ENCODE assay signal across 8 mouse cellular contexts in the genomic region with DNA sequence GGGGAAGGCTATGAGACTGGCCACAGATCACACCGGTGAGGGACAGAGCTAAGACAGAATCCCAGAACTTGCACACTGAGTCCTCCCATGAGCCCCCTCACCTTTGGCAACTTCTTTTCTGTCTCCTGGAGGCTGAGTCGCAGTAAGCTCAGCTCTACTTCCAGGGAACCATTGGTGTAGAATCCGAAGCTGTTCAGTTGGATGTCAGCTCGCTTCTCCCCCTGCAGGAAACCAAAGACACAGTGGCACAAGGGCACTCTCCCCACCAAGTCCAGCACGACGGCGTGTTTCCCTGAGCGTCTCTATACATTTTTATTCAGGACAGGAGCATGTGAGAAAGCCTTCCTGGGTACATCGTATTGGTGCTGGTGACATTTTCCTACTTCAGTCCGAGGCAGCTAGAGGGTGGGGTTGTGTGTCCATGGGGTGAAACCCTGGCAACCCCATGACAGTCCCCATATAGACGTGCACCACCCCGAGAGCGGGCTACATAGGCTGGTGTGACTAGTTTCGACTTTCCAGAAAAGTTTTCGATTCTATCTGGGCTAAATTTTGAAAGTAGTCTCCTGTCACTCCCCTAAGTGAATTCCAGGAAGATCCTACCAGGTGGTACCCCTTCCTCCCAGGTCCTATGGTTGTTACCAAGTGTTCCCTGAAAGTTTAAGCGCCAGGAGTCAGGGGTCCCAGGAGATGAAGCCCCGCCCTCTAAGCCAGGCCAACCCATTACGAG. TPM values are rescaled to one million over a fixed set of nuclear protein-coding genes. Genes with fewer than 3 reads are reported as not detected.
DNase-seq lines count a peak whose midpoint lies in the region; ATAC-seq and TF ChIP-seq lines count a peak whose summit lies in the region.

No protein-coding gene starts in this region.

- TF ChIP-seq CTCF in gastrocnemius, adult 2 months (IDR thresholded peaks at IDR 0.05) = no peak
- TF ChIP-seq CTCF in testis, adult 2 months (IDR thresholded peaks at IDR 0.05; ENCODE audit: control insufficient read depth, insufficient read depth, insufficient replicate concordance, low read depth, low read length) = peak; percentile 20; the same call in 1 of the 2 replicates
- TF ChIP-seq CTCF in hindbrain, postnatal 0 days (IDR thresholded peaks at IDR 0.05; ENCODE audit: low read depth) = peak; percentile 53

- peak overlapping the region; percentile 81 for H3K9ac ChIP-seq in hindbrain, postnatal 0 days (replicated peaks; ENCODE audit: low read length)
- H3K9ac ChIP-seq in midbrain, embryonic 15.5 days = peak overlapping the region; percentile 63

- ATAC-seq in hindbrain, postnatal 0 days = no peak
- ATAC-seq in midbrain, embryonic 15.5 days (replicated peaks) = peak; percentile 3

- peak overlapping the region; percentile 84 for H3K4me3 ChIP-seq in gastrocnemius, adult 2 months
- H3K4me3 ChIP-seq in testis, adult 2 months (ENCODE audit: control insufficient read depth, low read depth, low read length) = peak overlapping the region; percentile 98
- peak overlapping the region; percentile 76 for H3K4me3 ChIP-seq in hindbrain, postnatal 0 days (ENCODE audit: low read length)
- peak overlapping the region; percentile 63 for H3K4me3 ChIP-seq in midbrain, embryonic 15.5 days

- H3K4me1 ChIP-seq in testis, adult 2 months (ENCODE audit: control insufficient read depth, insufficient read depth, low read length) = peaks cover 32% of the 10 kb centered on the region
- H3K4me1 ChIP-seq in hindbrain, postnatal 0 days (ENCODE audit: insufficient read depth, low read length) = peaks cover 16% of the 10 kb centered on the region
- H3K4me1 ChIP-seq in midbrain, embryonic 15.5 days = peaks cover 33% of the 10 kb centered on the region

- H3K4me2 ChIP-seq in hindbrain, postnatal 0 days (ENCODE audit: low read depth, low read length) = peak overlapping the region; percentile 68
- peak overlapping the region; percentile 71 for H3K4me2 ChIP-seq in midbrain, embryonic 15.5 days

- no peak for TF ChIP-seq POLR2A in testis, adult 2 months (IDR thresholded peaks at IDR 0.05; ENCODE audit: control insufficient read depth, low read depth, low read length)

- WGBS in hindbrain, postnatal 0 days = 4% methylated on average over 18 of the region's 18 CpGs
- 3% methylated on average over 18 of the region's 18 CpGs for WGBS in midbrain, embryonic 15.5 days

- peak; percentile 19 for DNase-seq in gastrocnemius, adult 2 months
- no peak for DNase-seq in gastrocnemius, adult 8-10 months (ENCODE audit: low spot score in 2 of 2)
- no peak for DNase-seq in testis, postnatal 14 days (ENCODE audit: low spot score)
- peak; percentile 26 for DNase-seq in hindbrain, postnatal 0 days (ENCODE audit: low spot score)
- DNase-seq in right cerebral cortex, postnatal 25 days = no peak
- DNase-seq in adrenal gland, postnatal 14 days = no peak

- intact Hi-C loops in gastrocnemius, adult 2 months (cut with DNase I) = loop anchor here (10.0 kb wide), 1 partner anchor 252 kb away; the partner anchor contains the start of genes Alkbh7 and Clpp

- H3K27me3 ChIP-seq in testis, adult 2 months (ENCODE audit: control insufficient read depth, insufficient read depth, low read length) = no peaks in the 10 kb centered on the region
- no peaks in the 10 kb centered on the region for H3K27me3 ChIP-seq in hindbrain, postnatal 0 days (ENCODE audit: insufficient read depth, low read length)
- H3K27me3 ChIP-seq in midbrain, embryonic 15.5 days (replicated peaks) = 0 out of 2 replicates have a peak, but pooled peaks cover 4% of the 10 kb centered on the region

- H3K9me3 ChIP-seq in hindbrain, postnatal 0 days (ENCODE audit: low read length) = no peaks in the 10 kb centered on the region
- no peaks in the 10 kb centered on the region for H3K9me3 ChIP-seq in midbrain, embryonic 15.5 days

- H3K36me3 ChIP-seq in testis, adult 2 months (ENCODE audit: control insufficient read depth, insufficient read depth, low read length) = peaks cover 1% of the 10 kb centered on the region
- H3K36me3 ChIP-seq in hindbrain, postnatal 0 days (ENCODE audit: insufficient read depth, low read length) = 0 out of 2 replicates have a peak, but pooled peaks cover 1% of the 10 kb centered on the region
- H3K36me3 ChIP-seq in midbrain, embryonic 15.5 days (replicated peaks) = 0 out of 2 replicates have a peak, but pooled peaks cover 6% of the 10 kb centered on the region

- peak overlapping the region; percentile 92 for H3K27ac ChIP-seq in gastrocnemius, adult 2 months
- peak overlapping the region; percentile 96 for H3K27ac ChIP-seq in testis, adult 2 months (ENCODE audit: control insufficient read depth, insufficient read depth, low read depth, low read length)
- peak overlapping the region; percentile 99 for H3K27ac ChIP-seq in hindbrain, postnatal 0 days
- peak overlapping the region; percentile 97 for H3K27ac ChIP-seq in midbrain, embryonic 15.5 days

RNA-seq across cellular contexts. Expression of gene Gpr108, which starts 1.4 kb away (rescaled TPM):
- 10 to 100 TPM; 24.0 to 24.4 TPM for total RNA-seq in gastrocnemius, adult 2 months (2021)
- 10 to 100 TPM; 24.3 to 28.1 (median 26.3) TPM for total RNA-seq in gastrocnemius, adult 8-10 months (2022)
- polyA plus RNA-seq in testis, adult 2 months (2012; rRNA removed) = 34.1 and 37.3 TPM in 2 replicates
- total RNA-seq in hindbrain, postnatal 0 days (2014; rRNA removed) = 19.6 and 21.3 TPM in 2 replicates
- polyA plus RNA-seq in hindbrain, postnatal 0 days (2015; fragmentation: Nextera tagmentation; extraction: Ambion mirVana) = 23.6 and 24.1 TPM in 2 replicates
- 22.7 and 23.1 TPM in 2 replicates for polyA plus RNA-seq in midbrain, embryonic 15.5 days (2015; fragmentation: Nextera tagmentation; extraction: Ambion mirVana)
- 54.2 and 56.4 TPM in 2 replicates for total RNA-seq in adrenal gland, postnatal 14 days (2021)

RNA-seq across cellular contexts. Expression of gene Trip10, which starts 2.4 kb away (rescaled TPM):
- 100 to 1,000 TPM; 170 to 176 TPM for total RNA-seq in gastrocnemius, adult 2 months (2021)
- total RNA-seq in gastrocnemius, adult 8-10 months (2022) = 100 to 1,000 TPM; 169 to 191 (median 176) TPM
- polyA plus RNA-seq in testis, adult 2 months (2012; rRNA removed) = 4.5 and 5.6 TPM in 2 replicates
- 8.5 TPM in 2 replicates for total RNA-seq in hindbrain, postnatal 0 days (2014; rRNA removed)
- polyA plus RNA-seq in hindbrain, postnatal 0 days (2015; fragmentation: Nextera tagmentation; extraction: Ambion mirVana) = 7.6 and 7.8 TPM in 2 replicates
- polyA plus RNA-seq in midbrain, embryonic 15.5 days (2015; fragmentation: Nextera tagmentation; extraction: Ambion mirVana) = 9.6 and 10.5 TPM in 2 replicates
- total RNA-seq in adrenal gland, postnatal 14 days (2021) = 38.5 and 45.1 TPM in 2 replicates

RNA-seq across cellular contexts. Expression of gene C3, which starts 18.9 kb away (rescaled TPM):
- 10 to 100 TPM; 10.3 to 24.5 TPM for total RNA-seq in gastrocnemius, adult 2 months (2021)
- 10 to 100 TPM in 3 of 4 experiments, 1 to 10 TPM in 1; 8.4 to 33.5 (median 14.9) TPM for total RNA-seq in gastrocnemius, adult 8-10 months (2022)
- polyA plus RNA-seq in testis, adult 2 months (2012; rRNA removed) = 6.3 and 12.4 TPM in 2 replicates
- 0.78 and 0.86 TPM in 2 replicates for total RNA-seq in hindbrain, postnatal 0 days (2014; rRNA removed)
- 1.8 and 2.5 TPM in 2 replicates for polyA plus RNA-seq in hindbrain, postnatal 0 days (2015; fragmentation: Nextera tagmentation; extraction: Ambion mirVana)
- polyA plus RNA-seq in midbrain, embryonic 15.5 days (2015; fragmentation: Nextera tagmentation; extraction: Ambion mirVana) = 2.2 TPM in 2 replicates
- total RNA-seq in adrenal gland, postnatal 14 days (2021) = 181 and 603 TPM in 2 replicates

RNA-seq across cellular contexts. Expression of gene Vav1, which starts 32.1 kb away (rescaled TPM):
- under 1 TPM; 0.46 to 0.56 TPM for total RNA-seq in gastrocnemius, adult 2 months (2021)
- total RNA-seq in gastrocnemius, adult 8-10 months (2022) = under 1 TPM; 0.17 to 0.48 (median 0.32) TPM
- polyA plus RNA-seq in testis, adult 2 months (2012; rRNA removed) = 7.4 and 8.4 TPM in 2 replicates
- 2.2 and 2.5 TPM in 2 replicates for total RNA-seq in hindbrain, postnatal 0 days (2014; rRNA removed)
- 1.9 and 2.5 TPM in 2 replicates for polyA plus RNA-seq in hindbrain, postnatal 0 days (2015; fragmentation: Nextera tagmentation; extraction: Ambion mirVana)
- 1.5 and 1.6 TPM in 2 replicates for polyA plus RNA-seq in midbrain, embryonic 15.5 days (2015; fragmentation: Nextera tagmentation; extraction: Ambion mirVana)
- total RNA-seq in adrenal gland, postnatal 14 days (2021) = 2.8 and 9.7 TPM in 2 replicates

RNA-seq across cellular contexts. Expression of gene Tnfsf14, which starts 52.9 kb away (rescaled TPM):
- total RNA-seq in gastrocnemius, adult 2 months (2021) = not detected
- not detected for total RNA-seq in gastrocnemius, adult 8-10 months (2022)
- polyA plus RNA-seq in testis, adult 2 months (2012; rRNA removed) = not detected in 2 replicates
- not detected in 2 replicates for total RNA-seq in hindbrain, postnatal 0 days (2014; rRNA removed)
- polyA plus RNA-seq in hindbrain, postnatal 0 days (2015; fragmentation: Nextera tagmentation; extraction: Ambion mirVana) = not detected in 2 replicates
- not detected in 2 replicates for polyA plus RNA-seq in midbrain, embryonic 15.5 days (2015; fragmentation: Nextera tagmentation; extraction: Ambion mirVana)
- total RNA-seq in adrenal gland, postnatal 14 days (2021) = 0.19 and 0.53 TPM in 2 replicates

Comparison
In these comparisons a context has a peak if more than half of its experiments do, and no peak if none do; other contexts are left out.
1. DNase-seq: peak in gastrocnemius, adult 2 months (single experiment) and hindbrain, postnatal 0 days (single experiment); none in gastrocnemius, adult 8-10 months (0 of 2), testis, postnatal 14 days (single experiment), right cerebral cortex, postnatal 25 days (single experiment) and adrenal gland, postnatal 14 days (single experiment).
2. Peak in every context shown above with its lines, with median percentiles within 50 percentile points of each other: H3K27ac ChIP-seq and H3K4me3 ChIP-seq.